Mouse (Mus musculus) liver, embryonic 16.5 days (tissue): ENCODE measurements around the gene Nck1. TPM values are rescaled to one million over a fixed set of nuclear protein-coding genes. Genes with fewer than 3 reads are reported as not detected.

Experiments used
- ATAC-seq: fragments of 200-750 bp; cut with Nextera tagmentation; 2 replicates; pipeline ENCODE4 v1.8.0; 2017; ENCODE audit warnings: low read depth, mild to moderate bottlenecking, moderate number of reproducible peaks, moderate library complexity
- H3K27ac ChIP-seq: fragments of 300-500 bp; sonication (generic); 2 replicates; pipeline ENCODE4 v1.5.1; 2014; ENCODE audit warnings: mild to moderate bottlenecking, low read length
- H3K27me3 ChIP-seq: fragments of 300-500 bp; sonication (generic); 2 replicates; pipeline ENCODE4 v1.6.1; 2014; ENCODE audit warnings: low read depth, low read length, mixed read lengths; ENCODE audit not compliant: control insufficient read depth, insufficient read depth
- H3K36me3 ChIP-seq: fragments of 300-500 bp; sonication (generic); 2 replicates; pipeline ENCODE4 v1.6.1; 2014; ENCODE audit warnings: mild to moderate bottlenecking; ENCODE audit not compliant: control insufficient read depth, insufficient read depth
- H3K4me1 ChIP-seq: fragments of 300-500 bp; sonication (generic); 2 replicates; pipeline ENCODE4 v1.6.1; 2014; ENCODE audit warnings: low read depth, low read length, mixed read lengths; ENCODE audit not compliant: control insufficient read depth
- H3K4me2 ChIP-seq: fragments of 300-500 bp; sonication (generic); 2 replicates; pipeline ENCODE4 v1.6.1; 2014; ENCODE audit warnings: low read depth, low read length, mixed read lengths
- H3K4me3 ChIP-seq: fragments of 300-500 bp; sonication (generic); 2 replicates; pipeline ENCODE4 v1.5.1; 2014; ENCODE audit warnings: low read depth, mild to moderate bottlenecking, low read length
- H3K9ac ChIP-seq: fragments of 300-500 bp; sonication (generic); 2 replicates; pipeline ENCODE4 v1.6.1; 2014; ENCODE audit warnings: low read depth, low read length
- H3K9me3 ChIP-seq: fragments of 300-500 bp; sonication (generic); replicated peaks from 2 replicates; pipeline ENCODE4 v1.6.1; 2016; ENCODE audit warnings: low read length; ENCODE audit not compliant: control insufficient read depth
- WGBS: fragments of 180-500 bp; shearing (Covaris S2); extraction: QIAGEN DNeasy Blood & Tissue Kit; methylation state at CpG from one replicate; pipeline ENCODE4 v1.1.7; 2014; ENCODE audit not compliant: insufficient replicate concordance; 5-methylcytosine and 5-hydroxymethylcytosine counted together
- polyA plus RNA-seq: library from polyadenylated mRNA; unstranded; fragments of >200 nt; fragmentation: Nextera tagmentation; extraction: Ambion mirVana; gene quantifications from 2 replicates; pipeline ENCODE4 v1.2.1, GENCODE M21; 2015

Nck1 gene
- polyA plus RNA-seq, 1 experiment from 2014 or later: 23.4 TPM

- Histone ChIP-seq H3K4me3 (no peak overlapping the region), H3K27me3 (no peaks in the 10 kb centered on the region), H3K36me3 (no peaks in the 10 kb centered on the region), H3K27ac (no peak overlapping the region), H3K9ac (no peak overlapping the region), H3K4me1 (no peaks in the 10 kb centered on the region), H3K4me2 (no peak overlapping the region), H3K9me3 (no peaks in the 10 kb centered on the region)
- 73% methylated on average over 5 of the region's 5 CpGs for WGBS
- no peak for ATAC-seq
These were observed 62.6 kb downstream of the Nck1 start for GRCm38 (mm10) chr9:100483318-100483717.

GRCm38 (mm10) chr9:100481626-100482025, 64.3 kb downstream of the Nck1 start:
- no peak for ATAC-seq
- no peak overlapping the region for H3K9ac ChIP-seq
- H3K4me2 ChIP-seq: no peak overlapping the region
- no peaks in the 10 kb centered on the region for H3K27me3 ChIP-seq
- H3K4me1 ChIP-seq: no peaks in the 10 kb centered on the region
- no peak overlapping the region for H3K4me3 ChIP-seq
- no peak overlapping the region for H3K27ac ChIP-seq
- no peaks in the 10 kb centered on the region for H3K36me3 ChIP-seq
- H3K9me3 ChIP-seq: no peaks in the 10 kb centered on the region
- 76% methylated on average over 6 of the region's 6 CpGs for WGBS

DNA sequence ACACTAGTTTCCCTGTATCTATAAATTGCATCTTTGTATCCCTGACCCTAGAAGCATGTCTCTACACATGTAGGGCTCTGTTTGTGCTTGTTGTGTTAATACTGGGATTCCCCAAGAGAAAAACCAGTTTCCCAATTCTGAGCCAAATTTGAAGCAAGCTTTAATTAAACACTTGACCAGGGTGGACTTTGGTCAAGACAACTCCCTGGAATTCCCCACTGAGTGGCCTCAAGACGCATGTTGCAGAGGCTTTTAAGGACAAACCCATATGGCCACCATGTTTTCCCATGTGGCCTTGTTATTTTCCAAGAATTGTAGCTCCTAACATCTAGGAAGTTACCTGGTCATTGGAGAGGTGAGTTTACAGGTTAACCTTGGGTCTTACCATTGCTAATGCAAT, 71.9 kb downstream of the Nck1 start:
- no peaks in the 10 kb centered on the region for H3K36me3 ChIP-seq
- no peak overlapping the region for H3K27ac ChIP-seq
- no peak for ATAC-seq
- no peak overlapping the region for H3K4me3 ChIP-seq
- no peak overlapping the region for H3K9ac ChIP-seq
- H3K4me2 ChIP-seq: no peak overlapping the region
- H3K27me3 ChIP-seq: no peaks in the 10 kb centered on the region
- no peaks in the 10 kb centered on the region for H3K9me3 ChIP-seq
- WGBS: 63% methylated on average over 1 of the region's 1 CpGs
- no peaks in the 10 kb centered on the region for H3K4me1 ChIP-seq

DNA sequence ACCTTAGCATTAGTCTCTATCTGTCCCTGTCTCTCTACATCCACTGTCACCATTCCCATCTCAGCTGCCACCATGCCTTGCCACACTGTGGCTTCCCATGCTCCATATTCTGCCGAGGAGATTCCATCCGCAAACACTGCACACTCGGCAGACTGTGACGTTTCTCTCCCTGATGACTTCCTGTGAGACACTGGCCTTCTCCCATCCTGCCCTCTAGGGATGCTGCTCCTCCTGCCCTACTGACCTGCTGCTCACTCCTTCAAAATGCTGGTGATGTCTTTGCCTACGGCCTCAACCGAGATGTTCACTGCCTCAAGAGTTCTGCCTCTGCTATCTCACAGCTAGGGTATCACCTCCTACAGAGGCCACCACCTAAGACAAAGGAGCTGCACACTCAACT, 72.6 kb downstream of the Nck1 start:
- WGBS: 66% methylated on average over 6 of the region's 6 CpGs
- ATAC-seq: no peak
- no peaks in the 10 kb centered on the region for H3K9me3 ChIP-seq
- no peak overlapping the region for H3K4me2 ChIP-seq
- H3K27me3 ChIP-seq: no peaks in the 10 kb centered on the region
- H3K27ac ChIP-seq: no peak overlapping the region
- H3K9ac ChIP-seq: no peak overlapping the region
- no peaks in the 10 kb centered on the region for H3K4me1 ChIP-seq
- H3K4me3 ChIP-seq: no peak overlapping the region
- H3K36me3 ChIP-seq: no peaks in the 10 kb centered on the region

GRCm38 (mm10) chr9:100472931-100473330, 73.0 kb downstream of the Nck1 start:
- 79% methylated on average over 8 of the region's 8 CpGs for WGBS
- Histone ChIP-seq H3K4me1 (no peaks in the 10 kb centered on the region), H3K27ac (no peak overlapping the region), H3K36me3 (no peaks in the 10 kb centered on the region), H3K9me3 (no peaks in the 10 kb centered on the region), H3K4me3 (no peak overlapping the region), H3K9ac (no peak overlapping the region), H3K4me2 (no peak overlapping the region), H3K27me3 (no peaks in the 10 kb centered on the region)
- ATAC-seq: no peak

DNA sequence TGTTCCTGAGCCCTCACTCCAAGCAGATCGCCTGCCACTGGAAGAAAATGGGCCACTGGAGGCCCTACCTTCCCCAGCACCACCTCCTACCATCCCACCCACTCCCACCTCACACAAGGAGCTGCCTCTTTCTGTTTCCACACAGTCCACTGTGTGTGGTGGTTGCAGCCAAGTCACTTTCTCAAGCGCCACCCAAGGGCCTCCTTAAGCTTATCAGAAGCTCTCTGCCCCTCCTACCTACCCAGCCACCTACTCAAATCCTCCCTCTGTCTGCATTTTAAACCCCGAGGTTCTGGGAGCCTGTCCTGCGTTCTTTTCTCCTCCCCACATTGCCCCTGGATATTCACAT, 74.4 kb downstream of the Nck1 start:
- Histone ChIP-seq H3K27me3 (no peaks in the 10 kb centered on the region), H3K36me3 (no peaks in the 10 kb centered on the region), H3K9ac (no peak overlapping the region), H3K9me3 (no peaks in the 10 kb centered on the region), H3K4me2 (no peak overlapping the region), H3K27ac (no peak overlapping the region), H3K4me1 (no peaks in the 10 kb centered on the region), H3K4me3 (no peak overlapping the region)
- 51% methylated on average over 4 of the region's 4 CpGs for WGBS
- no peak for ATAC-seq

- Histone ChIP-seq H3K9me3 (no peaks in the 10 kb centered on the region), H3K27me3 (no peaks in the 10 kb centered on the region), H3K4me3 (no peak overlapping the region), H3K4me1 (no peaks in the 10 kb centered on the region), H3K36me3 (no peaks in the 10 kb centered on the region), H3K4me2 (no peak overlapping the region), H3K9ac (no peak overlapping the region), H3K27ac (no peak overlapping the region)
- 58% methylated on average over 8 of the region's 8 CpGs for WGBS
- 0 out of 2 replicates have a peak, but pooled peaks have one; percentile 11 for ATAC-seq
These were observed 74.9 kb downstream of the Nck1 start for GRCm38 (mm10) chr9:100470936-100471604.

- no peak overlapping the region for H3K27ac ChIP-seq
- H3K4me1 ChIP-seq: no peaks in the 10 kb centered on the region
These were observed 75.7 kb downstream of the Nck1 start for GRCm38 (mm10) chr9:100470228-100470627.

GRCm38 (mm10) chr9:100469681-100470080, 76.3 kb downstream of the Nck1 start:
- H3K27ac ChIP-seq: no peak overlapping the region
- H3K4me3 ChIP-seq: no peak overlapping the region
- no peak overlapping the region for H3K9ac ChIP-seq
- H3K4me1 ChIP-seq: no peaks in the 10 kb centered on the region
- no peak overlapping the region for H3K4me2 ChIP-seq
- no peak for ATAC-seq
- H3K9me3 ChIP-seq: no peaks in the 10 kb centered on the region
- no peaks in the 10 kb centered on the region for H3K27me3 ChIP-seq
- no peaks in the 10 kb centered on the region for H3K36me3 ChIP-seq
- WGBS: 72% methylated on average over 3 of the region's 3 CpGs

More at GRCm38 (mm10) chr9:100470228-100470627, 75.7 kb downstream of the Nck1 start:
- no peak for ATAC-seq
- Histone ChIP-seq H3K4me2 (no peak overlapping the region), H3K9me3 (no peaks in the 10 kb centered on the region), H3K4me3 (no peak overlapping the region), H3K36me3 (no peaks in the 10 kb centered on the region), H3K9ac (no peak overlapping the region), H3K27me3 (no peaks in the 10 kb centered on the region)
- 35% methylated on average over 1 of the region's 1 CpGs for whole genome bisulfite sequencing
